Mouse (Mus musculus) telencephalon, adult 2 months (tissue): Measurements from ENCODE around the gene Olfr552.
"Not testable (repeated sequence)": the region's sequence is repeated elsewhere in the genome, so short reads cannot be mapped to it uniquely, and the experiment has no call there.

ENCODE experiments used
- DNase-seq: peaks from one replicate; pipeline ENCODE4 v3.0.0-alpha.2; 2011; ENCODE audit warnings: low read depth, low spot score

Olfr552 gene

DNA sequence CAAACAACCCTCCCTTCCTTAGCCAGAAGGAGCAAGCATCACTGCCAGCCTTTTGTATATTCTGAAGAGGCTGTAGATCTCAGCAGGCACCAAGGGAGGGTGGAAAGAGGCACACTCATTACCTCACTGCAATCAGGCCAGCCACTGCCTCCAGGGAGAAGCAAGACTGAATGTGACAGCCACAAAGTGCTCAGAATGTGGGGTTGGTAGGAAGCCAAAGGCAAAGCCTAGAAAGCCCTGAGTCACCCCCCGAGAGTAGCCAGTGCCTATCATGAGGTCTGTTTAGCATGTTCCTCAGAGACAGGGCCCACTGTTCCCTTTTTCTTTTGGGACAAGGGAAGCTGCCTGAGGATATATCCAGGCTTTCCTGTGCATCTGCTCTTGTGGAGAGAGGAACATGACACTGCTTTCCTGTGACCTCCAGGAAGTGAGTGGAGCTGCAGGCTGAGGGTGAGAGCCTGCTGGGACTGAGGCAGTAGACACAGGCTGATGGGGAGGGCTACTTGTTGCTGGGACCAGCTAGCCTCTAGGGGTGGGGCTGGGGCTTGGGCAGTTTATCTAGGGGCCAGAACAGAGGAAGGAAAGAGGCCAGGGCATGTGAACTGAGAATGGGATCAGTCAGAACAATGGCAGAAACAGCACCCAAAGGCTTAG lies at the start of gene Olfr552:
TSS of gene Olfr552 (plus strand) at position 393 of the 654 bp plus-strand sequence.
- DNase-seq: no peak

DNA sequence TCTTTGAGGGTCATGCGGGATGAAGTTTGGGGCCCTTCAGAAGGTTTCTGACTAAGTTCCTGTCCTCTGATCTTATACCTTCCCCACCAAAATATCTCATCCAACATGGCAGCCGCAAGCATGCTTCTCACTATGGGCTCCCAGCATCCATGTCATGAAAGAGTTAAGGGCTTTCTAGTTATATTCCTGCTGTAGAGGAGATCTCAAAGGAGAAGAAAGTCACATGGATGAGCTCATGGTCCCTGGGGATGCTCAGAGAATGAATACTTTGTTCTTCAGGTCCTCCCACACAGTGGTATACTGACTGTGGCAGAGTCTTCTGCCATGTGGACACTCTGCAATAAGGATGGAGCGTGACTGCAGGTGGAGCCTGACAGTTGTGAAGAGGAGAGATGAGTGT lies 48.0 kb upstream of the Olfr552 start, which contains the start of gene Olfr549:
TSS of gene Olfr549 (plus strand) at position 301 of the 400 bp plus-strand sequence.
- DNase-seq: no peak

- no peak for DNase-seq
Observed at GRCm38 (mm10) chr7:102553279-102553678, 44.3 kb upstream of the Olfr552 start.

GRCm38 (mm10) chr7:102564999-102565997 lies 32.3 kb upstream of the Olfr552 start, which contains the start of gene Trim21:
Trim21 (minus strand) TSS chr7:102565486.
- DNase-seq: peak; percentile 10

GRCm38 (mm10) chr7:102566219-102566618 lies 31.4 kb upstream of the Olfr552 start:
- DNase-seq: no peak

DNA sequence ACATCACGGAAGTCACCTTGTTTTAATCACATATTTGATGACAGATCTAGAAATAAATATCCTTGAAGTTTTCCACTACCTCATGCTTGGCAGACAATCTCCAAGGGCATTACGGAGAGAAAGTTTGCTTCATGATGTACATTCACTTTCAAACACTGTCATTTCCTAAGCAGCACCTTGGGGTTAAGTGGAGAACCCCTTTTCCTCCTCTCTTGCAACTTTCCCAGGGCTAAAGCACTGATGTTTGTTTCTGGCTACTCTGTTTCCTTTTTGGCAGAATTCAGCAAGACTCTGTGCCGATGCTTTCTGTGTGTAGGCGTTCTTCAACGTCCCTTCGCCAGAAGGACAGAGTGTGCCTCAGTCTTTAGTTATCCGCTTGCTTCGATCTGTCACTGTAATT lies 26.4 kb upstream of the Olfr552 start, which contains the start of gene Olfr550:
TSS of gene Olfr550 (plus strand) at position 301 of the 400 bp plus-strand sequence.
- no peak for DNase-seq

GRCm38 (mm10) chr7:102573174-102573830 lies 24.3 kb upstream of the Olfr552 start:
- no peak for DNase-seq

DNA sequence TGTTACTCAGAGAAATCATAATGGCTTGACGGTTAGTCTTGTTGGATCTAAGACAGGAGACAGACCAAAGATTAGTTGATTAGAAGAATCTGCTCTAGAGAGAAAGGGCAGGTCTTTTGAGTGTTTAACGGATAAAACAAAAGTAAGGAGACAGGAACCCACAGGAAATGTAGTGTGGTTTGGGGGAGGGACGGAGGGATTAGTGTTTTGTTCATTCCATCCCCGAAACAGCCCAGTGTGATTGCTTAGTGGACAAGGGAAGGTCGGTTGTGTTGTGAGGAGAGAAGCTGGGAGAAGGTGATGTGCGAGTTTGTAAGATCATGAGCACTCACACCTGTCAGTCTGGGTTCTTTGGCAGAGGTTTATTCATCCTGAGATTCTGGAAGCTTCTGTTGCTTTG lies 21.6 kb upstream of the Olfr552 start:
- no peak for DNase-seq

DNA sequence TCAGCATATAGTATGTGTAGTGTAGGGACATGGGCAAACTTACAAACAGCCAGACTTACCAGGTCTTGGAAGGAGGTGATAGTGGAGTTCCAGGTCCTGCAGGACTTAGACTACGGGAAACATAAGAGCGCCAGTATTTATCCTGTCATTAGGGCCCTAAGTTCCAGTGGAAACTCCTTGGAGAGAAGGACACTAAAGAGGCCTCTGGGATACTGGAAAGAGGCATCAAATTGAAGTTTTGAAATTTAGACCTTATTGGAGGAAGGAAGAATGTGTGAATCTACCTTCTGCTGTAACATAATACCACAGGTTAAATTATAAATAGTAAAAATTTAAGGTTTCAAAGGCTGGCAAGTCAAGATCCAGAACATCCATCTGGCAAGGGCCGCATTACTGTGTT lies 5.8 kb upstream of the Olfr552 start, which contains the start of gene Olfr551:
TSS of gene Olfr551 (minus strand) at position 101 of the 400 bp plus-strand sequence.
- DNase-seq: no peak

DNA sequence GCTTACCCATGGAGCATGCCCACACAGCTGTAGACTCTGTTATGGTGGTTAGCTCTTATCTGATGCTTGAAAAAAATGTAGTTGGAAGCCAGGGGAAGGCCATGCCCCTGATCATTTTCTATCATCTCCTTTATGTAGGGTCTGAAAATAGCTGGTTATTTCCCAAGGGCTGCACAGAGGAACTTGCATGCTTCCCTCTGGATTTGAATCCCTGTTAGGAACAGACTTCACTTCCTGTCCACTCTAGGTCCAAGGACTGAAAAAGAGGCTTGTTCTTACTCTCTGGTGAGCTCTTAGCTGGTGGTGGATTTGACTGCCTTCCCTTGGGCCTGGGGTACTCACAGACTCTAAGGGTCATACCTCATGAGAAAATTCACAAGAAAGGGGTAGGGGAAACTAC lies 20.5 kb downstream of the Olfr552 start, which contains the start of gene Olfr553:
TSS of gene Olfr553 (minus strand) at position 101 of the 400 bp plus-strand sequence.
- DNase-seq: no peak

- no peak for DNase-seq
Observed at GRCm38 (mm10) chr7:102619608-102620007, 22.0 kb downstream of the Olfr552 start.

DNA sequence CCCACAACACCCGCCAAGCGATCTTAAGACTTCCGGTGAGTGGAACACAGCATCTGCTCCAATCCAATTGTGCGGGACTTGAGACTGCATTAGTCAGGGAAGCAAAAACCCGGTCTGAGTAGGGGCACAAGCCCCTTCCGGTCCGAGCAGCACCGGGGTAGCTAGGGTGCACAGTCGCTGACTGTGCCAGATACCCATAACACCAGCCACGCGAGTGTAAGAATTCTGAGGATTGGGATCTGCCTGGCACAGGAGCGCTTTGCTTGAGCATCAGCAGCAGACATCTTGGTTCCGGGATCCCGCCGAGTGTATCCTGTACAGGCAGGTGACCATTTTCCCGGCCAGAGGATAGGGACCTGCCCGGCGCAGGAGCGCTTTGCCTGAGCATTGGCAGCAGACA lies 22.8 kb downstream of the Olfr552 start:
- not testable (repeated sequence) for DNase-seq

DNA sequence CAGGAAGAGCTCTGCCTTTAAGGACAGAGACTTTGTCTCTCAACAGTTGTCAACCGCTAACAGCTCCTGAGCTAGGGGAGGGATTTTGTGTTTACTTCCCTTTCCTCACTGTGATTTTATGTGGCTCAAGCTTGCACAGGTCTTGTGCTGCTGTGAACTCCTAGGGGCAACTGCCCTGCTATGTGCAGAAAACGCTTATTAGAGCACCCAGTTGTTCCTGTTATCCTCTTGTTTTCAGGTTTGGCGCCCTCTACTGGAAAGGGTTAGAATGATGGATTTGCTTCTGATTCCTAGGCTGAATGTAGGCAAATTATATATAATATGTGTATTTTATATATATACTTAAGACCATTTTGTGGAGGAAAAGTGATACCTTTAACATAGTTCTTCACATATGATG lies 39.1 kb downstream of the Olfr552 start:
- DNase-seq: peak; percentile 9

DNA sequence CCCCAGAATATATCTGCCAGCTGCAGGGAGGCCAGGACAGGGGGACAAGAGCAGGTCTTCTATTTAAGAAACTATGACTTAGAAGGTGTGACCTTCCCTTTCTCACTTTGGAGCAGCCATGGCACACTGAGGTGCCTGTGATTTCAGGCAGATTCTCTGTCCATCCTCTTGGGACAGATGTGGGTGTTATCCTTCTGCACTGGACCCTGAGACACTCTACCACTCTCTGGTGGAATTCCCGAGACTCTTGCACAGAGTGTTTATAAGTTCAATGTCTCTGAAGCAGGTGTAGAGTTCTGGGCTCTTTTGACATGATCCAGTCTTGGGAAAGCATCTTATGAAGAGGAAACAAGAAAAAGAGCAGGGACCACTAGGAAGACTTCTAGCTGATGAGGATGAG lies 40.6 kb downstream of the Olfr552 start, which contains the start of gene Olfr554:
TSS of gene Olfr554 (plus strand) at position 301 of the 400 bp plus-strand sequence.
- no peak for DNase-seq

GRCm38 (mm10) chr7:102644945-102645344 lies 47.4 kb downstream of the Olfr552 start:
- not testable (repeated sequence) for DNase-seq
